Mouse (Mus musculus): ENCODE measurements around the gene Aggf1. TPM values are rescaled to one million over a fixed set of nuclear protein-coding genes. Genes with fewer than 3 reads are reported as not detected.
"Not testable (repeated sequence)": the region's sequence is repeated elsewhere in the genome, so short reads cannot be mapped to it uniquely, and the experiment has no call there.

Aggf1 gene
- 10 to 100 TPM; 46.3 to 49.9 (median 48.2) TPM for total RNA-seq (2022)

DNA sequence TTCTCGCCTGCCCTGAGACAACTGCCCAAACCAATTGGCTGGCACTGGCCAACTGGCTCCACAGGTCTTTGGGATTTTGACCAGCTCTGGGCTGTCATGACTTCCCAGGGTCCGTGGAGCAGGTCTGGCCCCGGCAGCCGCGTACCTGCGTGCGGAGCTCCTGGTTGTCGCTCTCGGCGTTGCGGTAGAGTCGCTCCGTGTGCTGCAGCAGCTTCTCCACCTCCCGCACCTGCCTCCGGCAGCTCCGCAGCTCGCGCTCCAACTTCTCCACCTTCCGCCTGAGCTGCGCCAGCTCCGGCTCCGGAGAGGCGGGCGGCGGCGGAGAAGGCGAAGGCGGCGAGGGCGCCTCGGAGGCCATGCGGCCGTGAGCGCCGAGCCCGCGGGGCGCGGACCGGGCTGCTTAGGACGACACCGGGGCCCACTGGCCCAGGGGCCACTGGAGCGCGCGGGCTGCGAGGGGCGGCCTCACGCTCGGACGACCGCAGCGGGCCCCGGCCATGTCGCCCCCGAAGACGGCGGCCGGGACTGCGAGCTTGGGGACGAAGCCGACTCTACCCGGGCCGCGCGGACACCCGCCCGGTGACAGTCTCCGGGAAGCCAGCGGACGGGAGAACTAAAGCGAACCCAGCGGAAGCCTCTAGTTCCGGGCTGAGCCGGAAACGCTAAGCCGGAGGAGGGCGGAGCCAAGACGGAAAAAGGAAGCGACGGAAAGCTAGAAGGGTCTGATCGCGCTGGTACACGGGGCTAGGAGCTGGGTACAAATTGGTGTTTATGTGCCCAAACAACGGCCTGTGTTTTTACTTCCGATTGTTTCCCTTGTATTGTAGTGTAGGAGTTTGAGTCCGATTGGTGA is at the start of gene Aggf1:
Gene Aggf1, minus strand, starts transcription at position 652 of the 853 bp plus-strand sequence.
- peak; percentile 81 to 89 for DNase-seq (ENCODE audit: low spot score in 2 of 2)

GRCm38 (mm10) chr13:95424932-95425331 is 49.8 kb upstream of the Aggf1 start:
- DNase-seq (ENCODE audit: low spot score in 2 of 2), result peak in 1 of 2 experiments; percentile 21

GRCm38 (mm10) chr13:95419204-95419749 is 44.1 kb upstream of the Aggf1 start:
- no peak for DNase-seq (ENCODE audit: low spot score in 2 of 2)

GRCm38 (mm10) chr13:95418575-95419203 is 43.5 kb upstream of the Aggf1 start:
- no peak for DNase-seq (ENCODE audit: low spot score in 2 of 2)

DNA sequence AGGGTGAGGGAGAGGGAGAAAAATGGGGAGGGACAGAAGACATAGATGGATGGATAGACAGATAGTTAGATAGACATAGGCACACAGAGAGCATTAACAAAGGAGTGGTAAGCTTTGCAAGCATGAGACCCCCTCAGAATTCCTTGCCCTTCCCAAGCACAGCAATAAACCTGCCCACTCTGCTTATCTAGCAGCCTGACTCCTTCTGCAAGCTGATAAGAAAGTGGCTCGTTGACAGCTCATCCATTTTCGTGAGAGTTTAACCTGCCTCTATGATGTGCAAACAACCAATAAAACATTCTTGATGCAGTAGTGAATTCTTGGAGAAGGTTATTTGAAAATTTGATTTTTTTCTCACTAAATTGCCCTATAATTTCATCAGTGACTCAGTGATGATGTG is 37.1 kb upstream of the Aggf1 start:
- DNase-seq (ENCODE audit: low spot score in 2 of 2), result no peak

DNA sequence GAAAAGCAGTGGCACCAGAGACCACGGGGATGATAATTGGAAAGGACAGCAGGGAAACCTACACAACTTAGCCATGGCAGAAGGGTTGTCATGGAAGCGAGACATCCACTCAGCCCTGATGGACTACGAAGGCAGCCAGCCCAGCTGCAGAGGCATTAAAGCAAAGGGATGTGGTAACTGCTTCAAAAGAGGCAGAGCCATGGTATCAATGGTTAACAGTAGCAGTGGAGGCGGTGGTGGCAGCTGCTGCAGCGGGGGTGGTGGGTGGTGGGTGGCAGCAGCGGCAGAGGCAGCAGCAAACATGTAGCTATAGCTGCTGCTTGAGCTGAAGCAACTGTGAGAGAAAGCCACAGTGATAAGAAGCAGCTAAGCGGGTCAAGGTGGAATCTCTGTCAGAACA is 18.1 kb upstream of the Aggf1 start:
- DNase-seq (ENCODE audit: low spot score in 2 of 2), result no peak

- peak; percentile 28 to 56 for DNase-seq (ENCODE audit: low spot score in 2 of 2)
Measured at GRCm38 (mm10) chr13:95389866-95390865, 15.0 kb upstream of the Aggf1 start.

GRCm38 (mm10) chr13:95388226-95388625 is 13.1 kb upstream of the Aggf1 start:
- DNase-seq (ENCODE audit: low spot score in 2 of 2), result no peak

DNA sequence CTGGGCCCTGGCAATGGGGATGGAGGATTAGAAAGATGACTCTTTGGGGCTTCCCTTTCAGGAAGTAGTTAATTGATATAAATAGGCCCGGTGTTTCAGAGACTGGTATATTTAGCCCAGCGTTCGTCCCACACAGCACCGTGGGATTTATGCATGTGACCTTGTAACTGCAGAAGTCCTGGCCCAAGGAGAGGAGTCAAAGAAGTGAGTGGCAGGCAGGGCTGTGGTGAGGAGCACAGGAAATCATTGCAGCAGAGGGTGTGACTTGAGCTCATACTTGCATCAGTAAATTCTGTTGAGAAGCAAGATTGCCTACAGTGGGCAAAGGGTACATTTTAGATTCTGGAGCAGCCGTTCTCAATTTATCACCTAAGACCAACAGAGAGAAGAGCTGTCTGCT is 7.3 kb upstream of the Aggf1 start:
- no peak for DNase-seq (ENCODE audit: low spot score in 2 of 2)

GRCm38 (mm10) chr13:95378696-95379095 is 3.5 kb upstream of the Aggf1 start:
- DNase-seq (ENCODE audit: low spot score in 2 of 2), result no peak

- not testable (repeated sequence) for DNase-seq (ENCODE audit: low spot score in 2 of 2)
Measured at GRCm38 (mm10) chr13:95376689-95377289, 1.6 kb upstream of the Aggf1 start.

DNA sequence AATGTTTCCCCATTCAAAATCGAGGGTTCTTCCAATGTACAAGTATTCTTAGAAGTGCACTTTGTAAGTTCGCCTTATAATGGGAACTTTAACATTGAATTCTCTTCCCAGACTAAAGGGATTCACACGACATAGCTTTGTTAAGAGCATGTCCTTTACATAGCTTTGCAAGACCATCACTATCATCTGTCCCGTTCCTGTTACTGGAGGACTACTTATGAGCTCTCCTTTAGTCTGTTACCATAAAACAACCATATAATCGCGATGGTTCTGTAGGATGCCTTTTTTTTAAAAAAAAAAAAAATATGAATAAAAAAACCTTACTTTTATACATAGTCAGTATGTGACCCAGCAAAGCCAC is 382 bp upstream of the Aggf1 start:
- no peak for DNase-seq (ENCODE audit: low spot score in 2 of 2)

- no peak for DNase-seq (ENCODE audit: low spot score in 2 of 2)
Measured at GRCm38 (mm10) chr13:95366356-95366755, 8.8 kb downstream of the Aggf1 start.

GRCm38 (mm10) chr13:95363440-95363839 is 11.7 kb downstream of the Aggf1 start:
- DNase-seq (ENCODE audit: low spot score in 2 of 2), result no peak

GRCm38 (mm10) chr13:95358223-95358622 is 16.9 kb downstream of the Aggf1 start:
- DNase-seq (ENCODE audit: low spot score in 2 of 2), result no peak

DNA sequence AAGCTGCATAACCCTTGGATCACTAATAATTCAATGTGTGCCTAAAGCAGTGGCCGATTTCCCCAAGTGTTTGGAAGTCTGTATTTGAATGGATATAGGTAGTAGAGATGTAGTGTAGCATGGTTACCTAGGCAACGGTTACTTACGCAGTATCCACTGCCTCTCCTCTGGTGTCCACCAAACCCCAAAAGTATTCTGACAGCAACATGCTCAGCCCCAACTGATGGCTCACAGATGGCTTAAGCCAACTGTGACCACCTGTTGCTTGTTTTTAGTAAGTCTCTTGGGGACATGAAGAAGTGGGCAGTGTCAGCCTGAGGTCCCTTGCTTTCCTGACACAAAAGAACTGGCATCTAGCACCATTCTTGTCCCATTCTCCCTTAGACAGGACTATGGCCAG is 26.7 kb downstream of the Aggf1 start:
- no peak for DNase-seq (ENCODE audit: low spot score in 2 of 2)

DNA sequence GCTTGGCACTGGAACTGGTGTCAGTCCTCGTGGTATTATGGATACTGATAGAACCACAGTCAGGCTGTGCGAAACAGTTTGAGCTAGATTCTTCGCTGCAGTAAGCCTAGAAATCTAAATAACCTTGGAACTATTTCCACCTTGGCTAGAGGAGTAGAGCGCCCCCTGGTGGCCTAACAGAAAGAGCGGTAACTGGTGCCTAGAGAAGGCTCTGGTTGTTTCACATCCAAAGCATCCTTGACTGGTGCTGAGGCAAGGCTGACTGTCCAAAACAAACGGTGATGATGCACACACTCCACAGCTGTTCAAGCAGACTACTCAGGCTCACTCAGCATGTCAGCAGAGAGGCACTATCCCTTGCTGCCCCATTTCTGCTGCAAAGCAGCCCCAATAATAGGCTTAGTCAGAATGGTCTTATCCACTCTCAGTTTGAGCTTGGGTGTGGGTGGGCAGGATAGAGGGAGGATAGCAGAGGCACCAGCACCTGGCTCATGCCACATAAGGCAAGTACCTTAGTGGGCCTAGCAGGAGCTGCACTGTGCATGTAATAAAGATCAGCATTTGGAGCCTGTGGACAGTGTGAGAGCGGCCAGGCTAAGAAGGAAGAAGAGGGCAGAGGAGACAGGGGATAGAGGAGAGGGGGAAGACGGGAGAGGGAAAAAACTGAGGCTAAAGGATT is 28.0 kb downstream of the Aggf1 start:
- DNase-seq (ENCODE audit: low spot score in 2 of 2), result peak; percentile 48 to 68

GRCm38 (mm10) chr13:95345869-95346268 is 29.3 kb downstream of the Aggf1 start:
- DNase-seq (ENCODE audit: low spot score in 2 of 2), result no peak

- no peak for DNase-seq (ENCODE audit: low spot score in 2 of 2)
Measured at GRCm38 (mm10) chr13:95343470-95343869, 31.7 kb downstream of the Aggf1 start.

DNA sequence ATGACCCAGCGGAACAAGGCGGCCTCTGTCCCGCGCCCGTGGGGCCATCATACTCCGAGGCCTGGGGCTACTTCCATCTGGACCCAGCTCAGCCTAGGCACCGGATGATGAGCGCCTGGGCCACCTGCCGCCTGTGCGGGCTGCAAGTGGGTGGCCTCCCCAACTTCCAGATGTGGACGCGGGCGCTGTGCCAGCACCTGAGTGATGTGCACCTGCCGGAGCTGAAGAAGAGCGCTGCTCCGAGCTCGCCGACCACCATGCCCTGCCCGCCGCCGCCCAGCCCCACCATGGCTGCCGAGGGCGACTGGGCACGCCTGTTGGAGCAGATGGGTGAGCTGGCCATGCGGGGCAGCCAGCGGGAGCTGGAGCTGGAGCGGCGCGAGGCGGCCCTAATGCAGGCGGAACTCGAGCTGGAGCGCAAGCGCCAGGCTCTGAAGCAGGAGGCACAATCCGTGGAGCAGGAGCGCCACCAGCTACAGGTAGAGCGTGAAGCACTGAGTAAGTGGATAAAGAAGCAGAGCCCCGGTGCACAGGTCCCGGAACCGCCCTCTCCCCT is 39.0 kb downstream of the Aggf1 start:
- no peak for DNase-seq (ENCODE audit: low spot score in 2 of 2)
